Mouse (Mus musculus) A20 (cell line): ENCODE measurements at regions not wholly inside any gene's neighbourhood (a gene's known extent, or its start where the extent isn't known, plus 50 kb on each side); places are given as distances from the start of the nearest gene placed in this dataset.
A peak's percentile ranks its signal among the peaks of the same experiment; 100 is the strongest.

ENCODE experiments used
- DNase-seq: peaks from one replicate; pipeline ENCODE4 v3.0.0-alpha.2; 2011; ENCODE audit warnings: low read depth, low spot score

DNA sequence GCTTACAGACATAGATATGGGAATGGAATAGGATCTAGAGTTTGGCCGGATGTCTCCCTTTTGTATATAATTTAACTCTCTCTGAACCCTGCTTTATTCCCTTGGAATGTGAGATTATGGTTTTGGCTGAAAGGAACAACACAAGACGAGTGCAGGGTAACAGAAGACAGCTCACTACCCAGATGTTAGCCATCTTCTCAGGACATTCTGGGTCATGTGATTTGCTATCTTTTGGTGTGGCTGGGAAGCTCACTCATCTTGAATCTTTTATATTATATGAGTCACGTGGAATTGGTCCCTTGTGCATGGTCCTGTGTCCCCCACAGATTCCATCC lies 108.6 kb upstream of the Tmc3 start:
- no peak for DNase-seq

DNA sequence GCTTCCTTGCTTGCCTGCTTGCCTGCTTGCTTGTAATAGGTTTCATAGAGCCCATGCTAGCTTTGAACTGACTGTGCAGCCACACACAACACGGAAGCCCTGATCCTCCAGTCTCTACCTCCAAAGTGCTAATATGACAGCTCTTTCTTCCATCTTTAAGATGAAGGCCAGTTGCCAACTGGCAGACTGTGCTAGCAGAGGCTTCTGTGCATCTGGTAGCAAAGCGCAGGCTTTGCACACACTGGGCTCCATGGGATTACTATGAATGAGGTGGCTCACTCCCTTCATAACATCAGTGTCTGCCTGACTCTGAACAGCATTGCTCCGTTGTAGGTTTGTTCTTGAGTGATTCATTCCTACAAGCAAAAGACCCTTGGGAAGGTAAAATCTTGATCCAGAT lies 107.9 kb upstream of the Tmc3 start:
- no peak for DNase-seq

DNA sequence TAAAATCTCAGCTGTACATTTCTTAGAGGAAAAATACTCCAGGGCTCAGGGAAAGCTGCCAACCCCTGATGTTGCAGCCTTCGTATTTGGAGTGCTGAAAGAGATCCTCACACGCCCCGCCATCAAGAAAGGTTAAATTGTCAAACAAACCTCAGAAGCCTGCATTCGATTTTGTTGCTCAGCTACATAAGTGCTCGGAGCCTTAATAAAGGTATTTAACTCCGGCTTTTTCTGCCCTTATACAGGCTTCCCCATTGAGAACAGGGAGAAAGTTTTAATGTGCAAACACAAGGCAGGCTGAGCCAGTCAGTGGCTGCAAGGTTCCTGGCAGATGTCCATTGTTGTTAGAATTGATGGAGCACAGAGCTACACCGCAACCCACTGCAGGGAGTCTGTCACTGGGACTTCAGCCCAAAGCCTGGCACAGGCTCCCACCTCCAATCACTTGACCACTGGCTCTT lies 107.0 kb upstream of the Tmc3 start:
- DNase-seq: no peak

DNA sequence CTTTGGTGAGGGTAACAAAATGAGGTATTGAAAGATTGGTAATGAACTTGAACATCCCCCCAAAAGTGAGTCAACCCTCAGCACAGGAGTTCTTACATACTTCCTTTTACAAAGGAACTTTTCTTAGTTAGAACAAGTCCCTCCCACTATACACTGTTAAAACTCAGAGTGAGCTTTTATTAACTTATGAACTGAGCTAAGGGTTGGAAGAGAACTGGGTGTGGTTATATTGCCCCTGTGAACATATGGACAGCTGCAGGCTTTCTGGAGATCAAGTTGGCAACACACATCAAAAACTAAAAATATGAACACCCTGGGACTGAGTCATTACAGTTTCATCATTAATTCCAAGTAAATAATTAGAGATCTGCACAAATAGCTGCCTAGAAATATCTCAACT lies 103.1 kb upstream of the Tmc3 start:
- DNase-seq: no peak

DNA sequence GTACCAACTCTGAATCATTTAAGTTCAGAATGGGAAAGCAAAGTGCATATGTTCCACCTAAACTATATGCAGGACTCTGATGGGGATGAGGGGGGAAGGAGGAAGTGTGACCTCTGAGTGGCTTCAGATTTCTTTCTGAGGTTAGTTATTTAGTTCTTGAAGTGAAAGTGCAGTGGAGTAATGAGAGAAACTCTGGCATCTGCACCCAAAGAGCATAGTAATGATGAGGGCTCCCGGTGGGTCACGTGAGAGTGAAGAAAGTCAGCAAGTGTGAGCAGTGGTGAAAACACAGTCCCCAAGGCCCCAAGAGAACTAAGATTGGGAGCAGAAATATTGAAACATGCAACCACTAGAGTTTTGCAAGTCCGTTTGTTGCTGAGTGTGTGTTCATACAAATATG lies 102.5 kb upstream of the Tmc3 start:
- peak; percentile 58 for DNase-seq

DNA sequence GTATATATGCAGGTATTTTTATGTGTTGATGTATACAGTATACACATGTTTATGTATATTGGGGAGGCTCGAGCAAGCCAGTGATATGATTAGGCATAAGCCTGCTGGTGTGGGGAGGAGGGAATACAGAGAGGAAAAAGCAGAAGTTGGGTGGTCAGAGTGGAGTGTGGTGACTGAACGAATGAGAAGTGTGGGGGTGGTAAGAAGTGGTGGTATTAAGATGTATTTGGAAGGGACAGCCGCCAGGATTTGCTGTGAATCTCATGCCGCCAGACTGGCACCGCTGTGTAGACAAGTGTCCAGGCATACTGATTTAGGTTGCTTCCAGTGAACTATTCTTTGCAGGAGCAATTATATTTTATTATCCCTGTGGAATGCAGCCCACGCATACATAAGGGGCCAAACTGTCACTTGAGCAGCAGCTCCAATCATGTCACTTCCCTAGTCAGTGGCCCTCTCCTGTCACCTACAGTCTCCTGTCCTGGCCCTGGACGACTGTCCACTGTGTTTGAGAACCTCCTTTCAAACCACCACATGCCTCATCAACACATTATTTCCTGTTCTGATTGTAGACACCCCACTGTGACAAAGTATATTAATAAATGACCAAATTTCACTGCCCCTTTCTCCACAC lies 101.9 kb upstream of the Tmc3 start:
- DNase-seq: peak; percentile 47

DNA sequence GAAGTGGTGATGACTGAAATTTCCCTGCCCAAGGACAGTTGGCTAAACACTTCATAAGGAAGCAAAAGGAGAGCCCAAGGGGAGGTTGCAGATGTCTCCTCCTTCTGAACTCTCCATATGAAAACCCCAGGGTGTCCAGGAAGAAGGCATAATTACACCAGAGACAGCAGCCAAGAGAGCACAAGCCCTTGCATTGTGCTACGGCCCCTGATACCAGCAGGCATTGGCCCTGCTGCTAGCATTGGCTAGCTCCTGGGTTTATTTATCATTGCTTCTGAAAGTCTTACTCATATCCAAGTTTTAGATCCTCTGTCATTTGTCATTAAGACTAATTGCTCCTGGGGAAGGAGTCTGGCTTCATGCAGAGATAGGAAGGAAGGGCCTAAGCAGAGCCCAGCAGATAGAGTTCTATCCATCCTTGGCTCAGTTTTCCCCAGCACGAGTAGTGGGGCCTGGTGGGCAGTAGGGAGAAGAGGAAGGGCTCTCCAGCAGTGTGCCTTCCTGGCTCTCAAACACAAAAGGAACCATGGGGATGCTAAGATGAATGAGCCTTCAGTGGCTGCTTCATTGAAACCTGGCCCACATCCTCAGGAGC lies 98.5 kb upstream of the Tmc3 start:
- DNase-seq: no peak

DNA sequence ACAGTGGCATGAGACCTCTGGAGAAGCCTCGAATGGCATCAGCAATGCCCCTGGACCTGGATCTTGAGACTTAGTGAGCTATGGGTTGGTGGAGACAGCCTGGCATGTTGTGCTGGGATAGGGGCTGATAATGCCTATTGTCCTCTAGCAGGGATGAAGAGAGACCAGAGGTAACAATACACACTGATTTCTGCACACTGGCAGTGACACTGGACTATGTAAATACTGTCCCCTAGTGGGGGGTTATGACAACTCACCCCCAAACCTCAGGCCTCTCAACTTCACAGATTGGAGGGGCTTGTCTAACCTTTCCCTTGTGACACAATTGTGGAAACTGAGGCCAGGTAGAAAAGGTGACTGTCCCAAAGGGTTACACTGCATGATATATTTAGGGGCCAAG lies 94.9 kb upstream of the Tmc3 start:
- DNase-seq: peak; percentile 45

DNA sequence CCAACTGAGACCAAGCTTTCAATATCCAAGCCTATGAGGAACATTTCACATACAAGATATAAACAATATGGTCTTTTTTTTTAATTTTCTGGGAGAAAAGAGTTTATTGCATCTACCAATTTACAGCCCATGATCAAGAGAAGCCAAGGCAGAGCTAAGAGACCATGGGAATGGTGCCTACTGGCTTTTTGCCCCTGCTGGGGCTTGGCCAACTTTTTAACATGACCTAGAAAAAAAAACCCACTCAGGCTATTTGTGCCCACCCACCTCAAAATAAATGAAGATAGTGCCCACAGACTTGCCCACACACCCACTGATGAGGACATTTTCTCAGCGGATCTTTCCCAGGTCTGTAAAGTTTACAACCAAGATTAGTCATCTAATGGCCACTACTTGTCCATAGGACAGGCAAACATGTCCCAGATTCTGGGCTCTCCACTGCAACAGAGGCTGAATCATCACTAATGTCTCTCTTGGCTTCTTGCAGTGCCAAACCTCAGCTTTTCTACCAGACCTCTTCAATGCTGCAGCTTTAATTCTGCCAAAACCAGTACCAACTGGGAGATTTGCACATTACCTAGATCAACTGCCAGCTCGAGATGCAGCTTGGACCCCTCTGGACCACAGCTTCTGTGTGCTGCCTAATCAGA lies 79.6 kb upstream of the Tmc3 start:
- DNase-seq: no peak

DNA sequence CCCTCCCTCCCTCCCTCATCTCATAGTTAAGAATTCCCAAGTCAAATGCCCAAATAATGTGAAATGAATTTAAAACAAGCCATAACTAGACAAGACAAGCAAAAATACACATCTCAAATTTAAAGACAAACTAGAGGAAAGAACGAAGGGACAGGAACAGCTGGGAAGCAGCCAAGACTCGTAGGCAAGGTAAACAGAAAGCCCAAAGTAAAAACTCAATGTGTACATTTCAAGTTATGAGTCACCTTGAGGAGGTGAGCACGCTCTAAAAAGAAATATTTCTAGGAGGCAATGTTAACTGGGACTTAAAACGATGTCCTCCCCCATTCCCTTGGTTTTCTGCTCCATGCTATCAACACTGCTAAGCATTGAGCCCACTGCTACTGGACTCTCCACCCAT lies 68.4 kb upstream of the Tmc3 start:
- no peak for DNase-seq

DNA sequence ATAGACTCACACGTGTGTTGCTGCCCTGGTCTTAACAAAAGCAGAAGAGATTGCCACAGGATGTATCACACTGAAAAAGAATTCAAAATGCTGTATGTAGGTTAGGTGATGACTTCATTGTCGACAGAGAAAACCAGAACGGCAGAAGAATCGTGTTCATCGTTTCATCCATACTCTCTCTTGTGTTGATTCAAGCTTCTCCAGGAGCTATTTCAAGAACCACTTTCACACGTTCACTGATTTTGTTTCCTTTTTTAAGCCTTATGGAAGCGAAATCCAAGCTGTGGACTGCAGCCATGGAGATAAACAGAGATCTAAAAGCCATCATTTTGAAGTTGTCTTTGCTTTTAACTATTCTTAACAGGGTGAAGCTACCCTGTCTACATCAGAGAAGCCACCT lies 63.2 kb upstream of the Tmc3 start:
- no peak for DNase-seq
